Mouse (Mus musculus) myocyte (in vitro differentiated cells): ENCODE results near the gene Mtf1.

Source experiments
- CEBPB ChIP-seq: IDR thresholded peaks from 2 replicates; pipeline ENCODE4 v1.6.1; 2011; ENCODE audit warnings: mild to moderate bottlenecking, moderate library complexity; ENCODE audit not compliant: poor library complexity, insufficient read depth, severe bottlenecking
- MYOG ChIP-seq, 3 experiments: IDR thresholded peaks; one replicate each; pipeline ENCODE4 v1.6.1; 2011; ENCODE audit warnings: control low read depth in 2 of 3, low read depth in 2 of 3, mild to moderate bottlenecking in 2 of 3; ENCODE audit not compliant: insufficient read length in 2 of 3, control insufficient read depth in 1 of 3, insufficient read depth in 1 of 3
- POLR2A ChIP-seq: IDR thresholded peaks from one replicate; pipeline ENCODE4 v1.6.1; 2011; ENCODE audit warnings: low read depth, mild to moderate bottlenecking, control low read depth, moderate library complexity; ENCODE audit not compliant: insufficient read length
- TCF12 ChIP-seq: IDR thresholded peaks from one replicate; pipeline ENCODE4 v1.6.1; 2011; ENCODE audit warnings: mild to moderate bottlenecking, control low read depth; ENCODE audit not compliant: poor library complexity, insufficient read depth, severe bottlenecking

GRCm38 (mm10) chr4:124773995-124774394, 27.9 kb upstream of the Mtf1 start:
- TF ChIP-seq POLR2A (no peak), MYOG (IDR thresholded peaks at IDR 0.05; ENCODE audit: control insufficient read depth in 1 of 3, insufficient read depth in 1 of 3, insufficient read length in 2 of 3, low read depth in 2 of 3) (no peak), CEBPB (no peak), TCF12 (no peak)
